28 mouse cellular contexts compared by ENCODE assay signal in genomic region chr4:50675576-50675975, GRCm38 (mm10).
DNase-seq lines count a peak whose midpoint lies in the region; ATAC-seq and TF ChIP-seq lines count a peak whose summit lies in the region.
"Had no signal": no experiment of that assay in that cellular context is flagged by ENCODE, and none has a peak within 500 bp of the region (broad histone marks: within the 10 kb centered on the region; RNA-seq: fewer than 3 reads in every experiment).

No protein-coding gene starts in this region.

- no peak overlapping the region for H3K27ac ChIP-seq in hindbrain, postnatal 0 days
- H3K27ac ChIP-seq in hindbrain, embryonic 10.5 days: no peak overlapping the region
- no peak overlapping the region for H3K27ac ChIP-seq in left cerebral cortex, adult 2 months
- H3K27ac ChIP-seq: hindbrain, embryonic 14.5 days; limb, embryonic 10.5 days; midbrain, embryonic 15.5 days; neural tube, embryonic 13.5 days had no signal

- 71% methylated on average over 2 of the region's 2 CpGs for WGBS in hindbrain, postnatal 0 days
- WGBS in hindbrain, embryonic 10.5 days: 78% methylated on average over 2 of the region's 2 CpGs

- H3K4me1 ChIP-seq in hindbrain, postnatal 0 days (ENCODE audit: insufficient read depth, low read length): no peaks in the 10 kb centered on the region
- H3K4me1 ChIP-seq in hindbrain, embryonic 10.5 days (replicated peaks): no peaks in the 10 kb centered on the region
- H3K4me1 ChIP-seq: limb, embryonic 10.5 days; midbrain, embryonic 15.5 days; neural tube, embryonic 13.5 days had no signal

- H3K9ac ChIP-seq in hindbrain, postnatal 0 days (replicated peaks; ENCODE audit: low read length): no peak overlapping the region
- H3K9ac ChIP-seq: hindbrain, embryonic 14.5 days; liver, postnatal 0 days; midbrain, embryonic 15.5 days; neural tube, embryonic 13.5 days had no signal

- TF ChIP-seq CTCF in hindbrain, postnatal 0 days (IDR thresholded peaks at IDR 0.05; ENCODE audit: low read depth): no peak
- TF ChIP-seq CTCF in left cerebral cortex, adult 2 months (IDR thresholded peaks at IDR 0.05): peak; percentile 43

- H3K4me3 ChIP-seq in hindbrain, postnatal 0 days (ENCODE audit: low read length): no peak overlapping the region
- H3K4me3 ChIP-seq in hindbrain, embryonic 10.5 days: no peak overlapping the region
- no peak overlapping the region for H3K4me3 ChIP-seq in left cerebral cortex, adult 2 months
- H3K4me3 ChIP-seq: limb, embryonic 10.5 days; midbrain, embryonic 15.5 days; myocyte; neural tube, embryonic 13.5 days had no signal

- no peaks in the 10 kb centered on the region for H3K27me3 ChIP-seq in hindbrain, postnatal 0 days (ENCODE audit: insufficient read depth, low read length)
- H3K27me3 ChIP-seq in hindbrain, embryonic 10.5 days (ENCODE audit: insufficient read depth, poor library complexity, severe bottlenecking): no peaks in the 10 kb centered on the region
- H3K27me3 ChIP-seq: CH12.LX; midbrain, embryonic 15.5 days; neural tube, embryonic 13.5 days had no signal

- H3K36me3 ChIP-seq in hindbrain, postnatal 0 days (ENCODE audit: insufficient read depth, low read length): no peaks in the 10 kb centered on the region
- H3K36me3 ChIP-seq in hindbrain, embryonic 10.5 days: no peaks in the 10 kb centered on the region
- H3K36me3 ChIP-seq: limb, embryonic 10.5 days; midbrain, embryonic 15.5 days; neural tube, embryonic 13.5 days had no signal

- H3K9me3 ChIP-seq in hindbrain, postnatal 0 days (ENCODE audit: low read length): no peaks in the 10 kb centered on the region
- no peaks in the 10 kb centered on the region for H3K9me3 ChIP-seq in hindbrain, embryonic 10.5 days
- H3K9me3 ChIP-seq: limb, embryonic 10.5 days; midbrain, embryonic 15.5 days; neural tube, embryonic 13.5 days had no signal

- peak; percentile 20 for DNase-seq in hindbrain, postnatal 0 days (ENCODE audit: low spot score)
- DNase-seq in hindbrain, embryonic 10.5 days (ENCODE audit: low spot score): no peak
- no peak for DNase-seq in left cerebral cortex, adult 2 months (ENCODE audit: extremely low spot score in 1 of 2, low spot score in 2 of 2)
- no peak for DNase-seq in left cerebral cortex, postnatal 36 days (ENCODE audit: low spot score in 2 of 2)
- peak; percentile 6 for DNase-seq in retina, embryonic 14.5 days (ENCODE audit: low spot score)
- no peak for DNase-seq in retina, postnatal 1 day
- peak; percentile 2 for DNase-seq in telencephalon, adult 2 months (ENCODE audit: low read depth, low spot score)
- DNase-seq: adrenal gland, postnatal 10 days; B cell, adult 2 months; cerebellum, adult 8-10 months; cerebellum, postnatal 36 days; gastrocnemius, postnatal 36 days; heart, postnatal 36 days; kidney, adult 2 months; kidney, postnatal 4 days; liver; liver, postnatal 0 days; lung, postnatal 14 days; right cerebral cortex, adult 18-20 months had no signal

- ATAC-seq in hindbrain, postnatal 0 days: no peak
- no peak for ATAC-seq in granulocyte monocyte progenitor cell, adult 5-6 weeks (replicated peaks; ENCODE audit: poor library complexity, severe bottlenecking)
- ATAC-seq: activated CD4-positive, CD25-positive, alpha-beta regulatory T cell, adult 4 months; forebrain, embryonic 16.5 days; liver, postnatal 0 days; midbrain, embryonic 15.5 days had no signal

- no peak overlapping the region for H3K4me2 ChIP-seq in hindbrain, postnatal 0 days (ENCODE audit: low read depth, low read length)
- H3K4me2 ChIP-seq: hindbrain, embryonic 14.5 days; midbrain, embryonic 15.5 days; neural tube, embryonic 13.5 days had no signal

- intact Hi-C loops in left cerebral cortex, adult 2 months (cut with DNase I): loop anchor here (5.0 to 10.0 kb wide), 3 partner anchors 641 to 988 kb away; no protein-coding TSS in a partner anchor
- intact Hi-C loops in left cerebral cortex, postnatal 36 days (cut with DNase I): loop anchor here (5.0 to 10.0 kb wide), 3 partner anchors 511 to 988 kb away; partner anchors contain the start of gene Grin3a

Comparison
In these comparisons a context has a peak if more than half of its experiments do, and no peak if none do; other contexts are left out.
1. DNase-seq: peak in hindbrain, postnatal 0 days (single experiment), retina, embryonic 14.5 days (single experiment) and telencephalon, adult 2 months (single experiment); none in hindbrain, embryonic 10.5 days (single experiment), left cerebral cortex, adult 2 months (0 of 2), left cerebral cortex, postnatal 36 days (0 of 2) and retina, postnatal 1 day (single experiment).